Mouse (Mus musculus) midbrain, embryonic 16.5 days (tissue): ENCODE data around the gene Hist1h2ad. TPM values are rescaled to one million over a fixed set of nuclear protein-coding genes. Genes with fewer than 3 reads are reported as not detected.

Experiments used
- ATAC-seq: fragments of 200-750 bp; cut with Nextera tagmentation; 2 replicates; pipeline ENCODE4 v1.8.0; 2017; ENCODE audit warnings: moderate TSS enrichment
- H3K27ac ChIP-seq: fragments of 300-500 bp; sonication (generic); 2 replicates; pipeline ENCODE4 v1.5.1; 2014; ENCODE audit warnings: mild to moderate bottlenecking, low read length, mixed read lengths
- H3K27me3 ChIP-seq: fragments of 300-500 bp; sonication (generic); 2 replicates; pipeline ENCODE4 v1.6.1; 2014; ENCODE audit warnings: low read depth, low read length, mixed read lengths; ENCODE audit not compliant: control insufficient read depth, insufficient read depth
- H3K36me3 ChIP-seq: fragments of 300-500 bp; sonication (generic); 2 replicates; pipeline ENCODE4 v1.6.1; 2014; ENCODE audit warnings: mild to moderate bottlenecking, low read length, moderate library complexity, mixed read lengths; ENCODE audit not compliant: control insufficient read depth, insufficient read depth
- H3K4me1 ChIP-seq: fragments of 300-500 bp; sonication (generic); 2 replicates; pipeline ENCODE4 v1.6.1; 2014; ENCODE audit warnings: mild to moderate bottlenecking, low read length, mixed read lengths; ENCODE audit not compliant: control insufficient read depth, insufficient read depth
- H3K4me2 ChIP-seq: fragments of 300-500 bp; sonication (generic); 2 replicates; pipeline ENCODE4 v1.6.1; 2014; ENCODE audit warnings: mild to moderate bottlenecking, low read length, mixed read lengths
- H3K4me3 ChIP-seq: fragments of 300-500 bp; sonication (generic); 2 replicates; pipeline ENCODE4 v1.5.1; 2014; ENCODE audit warnings: low read depth, mild to moderate bottlenecking, low read length, moderate library complexity, mixed read lengths
- H3K9ac ChIP-seq: fragments of 300-500 bp; sonication (generic); 2 replicates; pipeline ENCODE4 v1.6.1; 2014; ENCODE audit warnings: low read depth, low read length, mixed read lengths
- H3K9me3 ChIP-seq: fragments of 300-500 bp; sonication (generic); replicated peaks from 2 replicates; pipeline ENCODE4 v1.6.1; 2014; ENCODE audit warnings: mild to moderate bottlenecking, low read length, mixed read lengths; ENCODE audit not compliant: control insufficient read depth, poor library complexity, severe bottlenecking
- WGBS: fragments of 180-500 bp; shearing (Covaris S2); extraction: QIAGEN DNeasy Blood & Tissue Kit; methylation state at CpG from one replicate; pipeline ENCODE4 v1.1.7; 2014; 5-methylcytosine and 5-hydroxymethylcytosine counted together
- polyA plus RNA-seq: library from polyadenylated mRNA; unstranded; fragments of >200 nt; fragmentation: Nextera tagmentation; extraction: Ambion mirVana; gene quantifications from 2 replicates; pipeline ENCODE4 v1.2.1, GENCODE M21; 2015

The Hist1h2ad gene
- polyA plus RNA-seq, 1 experiment from 2014 or later = not detected

GRCm38 (mm10) chr13:23604452-23604851 is 30.3 kb downstream of the Hist1h2ad start:
- no peak overlapping the region for H3K4me3 ChIP-seq

GRCm38 (mm10) chr13:23605052-23605451 is 30.9 kb downstream of the Hist1h2ad start:
- Histone ChIP-seq H3K36me3 (no peaks in the 10 kb centered on the region), H3K27me3 (no peaks in the 10 kb centered on the region), H3K27ac (no peak overlapping the region), H3K9ac (no peak overlapping the region), H3K4me3 (no peak overlapping the region), H3K4me2 (no peak overlapping the region), H3K4me1 (no peaks in the 10 kb centered on the region), H3K9me3 (no peaks in the 10 kb centered on the region)
- 93% methylated on average over 3 of the region's 3 CpGs for WGBS
- no peak for ATAC-seq

More at GRCm38 (mm10) chr13:23604452-23604851, 30.3 kb downstream of the Hist1h2ad start:
- 94% methylated on average over 3 of the region's 3 CpGs for WGBS
- no peaks in the 10 kb centered on the region for H3K9me3 ChIP-seq
- no peak for ATAC-seq
- no peak overlapping the region for H3K4me2 ChIP-seq
- H3K36me3 ChIP-seq = no peaks in the 10 kb centered on the region
- H3K27ac ChIP-seq = no peak overlapping the region
- no peak overlapping the region for H3K9ac ChIP-seq
- H3K27me3 ChIP-seq = no peaks in the 10 kb centered on the region
- H3K4me1 ChIP-seq = no peaks in the 10 kb centered on the region

- Histone ChIP-seq H3K9me3 (no peaks in the 10 kb centered on the region), H3K4me2 (no peak overlapping the region), H3K4me1 (no peaks in the 10 kb centered on the region), H3K4me3 (no peak overlapping the region), H3K9ac (no peak overlapping the region), H3K27ac (no peak overlapping the region), H3K36me3 (no peaks in the 10 kb centered on the region), H3K27me3 (no peaks in the 10 kb centered on the region)
- 92% methylated on average over 4 of the region's 4 CpGs for WGBS
- no peak for ATAC-seq
Observed at GRCm38 (mm10) chr13:23609209-23609608, 35.0 kb downstream of the Hist1h2ad start.

- Histone ChIP-seq H3K36me3 (no peaks in the 10 kb centered on the region), H3K27ac (no peak overlapping the region), H3K4me2 (no peak overlapping the region), H3K9me3 (no peaks in the 10 kb centered on the region), H3K4me3 (no peak overlapping the region), H3K9ac (no peak overlapping the region), H3K4me1 (no peaks in the 10 kb centered on the region), H3K27me3 (no peaks in the 10 kb centered on the region)
- ATAC-seq = no peak
Observed at GRCm38 (mm10) chr13:23609844-23610243, 35.7 kb downstream of the Hist1h2ad start.

GRCm38 (mm10) chr13:23610393-23610792 is 36.2 kb downstream of the Hist1h2ad start:
- 65% methylated on average over 2 of the region's 2 CpGs for WGBS
- ATAC-seq = no peak
- no peaks in the 10 kb centered on the region for H3K27me3 ChIP-seq

GRCm38 (mm10) chr13:23611638-23612037 is 37.5 kb downstream of the Hist1h2ad start:
- Histone ChIP-seq H3K9ac (no peak overlapping the region), H3K4me2 (no peak overlapping the region), H3K4me3 (no peak overlapping the region), H3K27ac (no peak overlapping the region), H3K27me3 (no peaks in the 10 kb centered on the region), H3K4me1 (no peaks in the 10 kb centered on the region), H3K9me3 (no peaks in the 10 kb centered on the region), H3K36me3 (no peaks in the 10 kb centered on the region)
- WGBS = 90% methylated on average over 3 of the region's 3 CpGs
- no peak for ATAC-seq

More at GRCm38 (mm10) chr13:23610393-23610792, 36.2 kb downstream of the Hist1h2ad start:
- H3K4me3 ChIP-seq = no peak overlapping the region
- H3K27ac ChIP-seq = no peak overlapping the region
- no peaks in the 10 kb centered on the region for H3K9me3 ChIP-seq
- no peak overlapping the region for H3K9ac ChIP-seq
- H3K4me2 ChIP-seq = no peak overlapping the region
- H3K4me1 ChIP-seq = no peaks in the 10 kb centered on the region
- H3K36me3 ChIP-seq = no peaks in the 10 kb centered on the region

- Histone ChIP-seq H3K4me3 (peak overlapping the region; percentile 63), H3K9me3 (no peaks in the 10 kb centered on the region), H3K36me3 (no peaks in the 10 kb centered on the region), H3K9ac (peak overlapping the region; percentile 70), H3K27ac (peak overlapping the region; percentile 89), H3K4me1 (peaks cover 13% of the 10 kb centered on the region), H3K27me3 (no peaks in the 10 kb centered on the region), H3K4me2 (peak overlapping the region; percentile 99)
- WGBS = 54% methylated on average over 12 of the region's 12 CpGs
- ATAC-seq = no peak
Observed at GRCm38 (mm10) chr13:23620056-23620732, 46.0 kb downstream of the Hist1h2ad start.

GRCm38 (mm10) chr13:23620733-23621531 is 46.8 kb downstream of the Hist1h2ad start, which contains the start of gene Hist1h2be:
TSS of gene Hist1h2be (minus strand) at chr13:23621124.
- Histone ChIP-seq H3K9me3 (no peaks in the 10 kb centered on the region), H3K4me3 (peak within 1 kb of the TSS; percentile 63), H3K4me1 (peaks cover 13% of the 10 kb centered on the region), H3K9ac (peak within 1 kb of the TSS; percentile 74), H3K36me3 (no peaks in the 10 kb centered on the region), H3K27ac (peak within 1 kb of the TSS; percentile 89), H3K27me3 (no peaks in the 10 kb centered on the region), H3K4me2 (peak within 1 kb of the TSS; percentile 99)
- under 1% methylated on average over 27 of the region's 27 CpGs for WGBS
- ATAC-seq = peak; percentile 91
